ENCODE assay signal across 8 mouse cellular contexts in genomic region chr11:62629352-62630224, GRCm38 (mm10). TPM values are rescaled to one million over a fixed set of nuclear protein-coding genes. Genes with fewer than 3 reads are reported as not detected.
DNase-seq lines count a peak whose midpoint lies in the region; ATAC-seq and TF ChIP-seq lines count a peak whose summit lies in the region.

No protein-coding gene starts in this region.

- TF ChIP-seq EP300 in lung, postnatal 0 days (IDR thresholded peaks at IDR 0.05) = no peak

- ATAC-seq in lung, postnatal 0 days = no peak
- ATAC-seq in forebrain, embryonic 11.5 days (replicated peaks; ENCODE audit: low FRiP score) = peak; percentile 17
- peak; percentile 40 for ATAC-seq in kidney, postnatal 0 days (replicated peaks; ENCODE audit: low FRiP score, low read depth)
- peak; percentile 24; the same call in 1 of the 2 replicates for ATAC-seq in midbrain, embryonic 15.5 days (replicated peaks)

- no peak overlapping the region for H3K9ac ChIP-seq in lung, postnatal 0 days (replicated peaks; ENCODE audit: low read depth)
- H3K9ac ChIP-seq in forebrain, embryonic 11.5 days (ENCODE audit: low read length) = peak overlapping the region; percentile 47; the same call in 1 of the 2 replicates
- H3K9ac ChIP-seq in kidney, postnatal 0 days (ENCODE audit: low read depth, low read length) = 0 out of 2 replicates have a peak overlapping the region, but pooled peaks have one; percentile 35
- H3K9ac ChIP-seq in midbrain, embryonic 15.5 days = no peak overlapping the region; the same call in 1 of the 2 replicates

- no peak overlapping the region for H3K27ac ChIP-seq in lung, postnatal 0 days (ENCODE audit: low read length)
- H3K27ac ChIP-seq in forebrain, embryonic 11.5 days (ENCODE audit: low read depth, low read length) = peak overlapping the region; percentile 74
- H3K27ac ChIP-seq in kidney, postnatal 0 days = peak overlapping the region; percentile 73
- peak overlapping the region; percentile 83 for H3K27ac ChIP-seq in midbrain, embryonic 15.5 days

- no peaks in the 10 kb centered on the region for H3K36me3 ChIP-seq in lung, postnatal 0 days (ENCODE audit: insufficient read depth, low read length)
- no peaks in the 10 kb centered on the region for H3K36me3 ChIP-seq in forebrain, embryonic 11.5 days (ENCODE audit: control insufficient read depth, insufficient read depth, low read length)
- H3K36me3 ChIP-seq in kidney, postnatal 0 days (ENCODE audit: insufficient read depth, low read length) = no peaks in the 10 kb centered on the region
- H3K36me3 ChIP-seq in midbrain, embryonic 15.5 days (replicated peaks) = no peaks in the 10 kb centered on the region

- peaks cover 16% of the 10 kb centered on the region for H3K4me1 ChIP-seq in lung, postnatal 0 days (ENCODE audit: insufficient read depth, low read depth, low read length)
- peaks cover 31% of the 10 kb centered on the region for H3K4me1 ChIP-seq in forebrain, embryonic 11.5 days (replicated peaks; ENCODE audit: control insufficient read depth, insufficient read depth, low read length)
- H3K4me1 ChIP-seq in kidney, postnatal 0 days (replicated peaks; ENCODE audit: insufficient read depth, low read length) = peaks cover 22% of the 10 kb centered on the region
- peaks cover 41% of the 10 kb centered on the region for H3K4me1 ChIP-seq in midbrain, embryonic 15.5 days

- TF ChIP-seq CTCF in lung, postnatal 0 days (IDR thresholded peaks at IDR 0.05) = 0 out of 2 replicates have a peak, but pooled peaks have one; percentile 4
- TF ChIP-seq CTCF in kidney, postnatal 0 days (IDR thresholded peaks at IDR 0.05; ENCODE audit: low read depth) = peak; percentile 12; the same call in 1 of the 2 replicates

- no peak for DNase-seq in lung, postnatal 0 days (ENCODE audit: low spot score)
- DNase-seq in lung, postnatal 10 days = no peak
- DNase-seq in forebrain, embryonic 11.5 days (ENCODE audit: low spot score) = peak; percentile 60
- DNase-seq in kidney, postnatal 0 days (ENCODE audit: low spot score) = peak; percentile 80
- no peak for DNase-seq in cerebellum, postnatal 36 days
- no peak for DNase-seq in cerebellum, adult 11-12 months
- no peak for DNase-seq in lung, postnatal 25 days (ENCODE audit: low spot score)

- no peaks in the 10 kb centered on the region for H3K9me3 ChIP-seq in lung, postnatal 0 days (ENCODE audit: low read length)
- H3K9me3 ChIP-seq in forebrain, embryonic 11.5 days (ENCODE audit: control insufficient read depth, low read length) = no peaks in the 10 kb centered on the region
- H3K9me3 ChIP-seq in kidney, postnatal 0 days (replicated peaks; ENCODE audit: low read length) = no peaks in the 10 kb centered on the region
- no peaks in the 10 kb centered on the region for H3K9me3 ChIP-seq in midbrain, embryonic 15.5 days

- no peak overlapping the region for H3K4me2 ChIP-seq in lung, postnatal 0 days (replicated peaks; ENCODE audit: low read depth, low read length)
- H3K4me2 ChIP-seq in forebrain, embryonic 11.5 days (ENCODE audit: low read depth, low read length, severe bottlenecking) = peak overlapping the region; percentile 41
- peak overlapping the region; percentile 39; the same call in 1 of the 2 replicates for H3K4me2 ChIP-seq in kidney, postnatal 0 days (ENCODE audit: low read length)
- H3K4me2 ChIP-seq in midbrain, embryonic 15.5 days = peak overlapping the region; percentile 42; the same call in 1 of the 2 replicates

- 7% methylated on average over 9 of the region's 9 CpGs for WGBS in lung, postnatal 0 days
- WGBS in forebrain, embryonic 11.5 days = 2% methylated on average over 9 of the region's 9 CpGs
- 5% methylated on average over 9 of the region's 9 CpGs for WGBS in kidney, postnatal 0 days
- 4% methylated on average over 9 of the region's 9 CpGs for WGBS in midbrain, embryonic 15.5 days

- no peak overlapping the region for H3K4me3 ChIP-seq in lung, postnatal 0 days (ENCODE audit: low read depth, low read length)
- H3K4me3 ChIP-seq in forebrain, embryonic 11.5 days (ENCODE audit: low read depth, low read length) = no peak overlapping the region
- no peak overlapping the region for H3K4me3 ChIP-seq in kidney, postnatal 0 days (replicated peaks; ENCODE audit: low read depth, low read length)
- no peak overlapping the region for H3K4me3 ChIP-seq in midbrain, embryonic 15.5 days

- no peaks in the 10 kb centered on the region for H3K27me3 ChIP-seq in lung, postnatal 0 days (replicated peaks; ENCODE audit: insufficient read depth, low read length)
- H3K27me3 ChIP-seq in forebrain, embryonic 11.5 days (ENCODE audit: control insufficient read depth, insufficient read depth, low read length) = no peaks in the 10 kb centered on the region
- no peaks in the 10 kb centered on the region for H3K27me3 ChIP-seq in kidney, postnatal 0 days (ENCODE audit: insufficient read depth, low read length)
- H3K27me3 ChIP-seq in midbrain, embryonic 15.5 days (replicated peaks) = no peaks in the 10 kb centered on the region

RNA-seq across cellular contexts. Expression of gene Lrrc75a, which starts 18.7 kb away (rescaled TPM):
- 15.0 and 18.2 TPM in 2 replicates for polyA plus RNA-seq in lung, postnatal 0 days (2015; fragmentation: Nextera tagmentation; extraction: Ambion mirVana)
- 14.3 and 20.7 TPM in 2 replicates for polyA plus RNA-seq in forebrain, embryonic 11.5 days (2014; fragmentation: Nextera tagmentation; extraction: Ambion mirVana)
- 12.6 and 14.8 TPM in 2 replicates for polyA plus RNA-seq in kidney, postnatal 0 days (2015; fragmentation: Nextera tagmentation; extraction: Ambion mirVana)
- 12.1 and 12.4 TPM in 2 replicates for polyA plus RNA-seq in midbrain, embryonic 15.5 days (2015; fragmentation: Nextera tagmentation; extraction: Ambion mirVana)

RNA-seq across cellular contexts. Expression of gene Mmgt2, which starts 18.9 kb away (rescaled TPM):
- polyA plus RNA-seq in lung, postnatal 0 days (2015; fragmentation: Nextera tagmentation; extraction: Ambion mirVana) = 22.3 and 27.9 TPM in 2 replicates
- polyA plus RNA-seq in forebrain, embryonic 11.5 days (2014; fragmentation: Nextera tagmentation; extraction: Ambion mirVana) = 37.8 and 41.1 TPM in 2 replicates
- polyA plus RNA-seq in kidney, postnatal 0 days (2015; fragmentation: Nextera tagmentation; extraction: Ambion mirVana) = 70.8 and 73.1 TPM in 2 replicates
- polyA plus RNA-seq in midbrain, embryonic 15.5 days (2015; fragmentation: Nextera tagmentation; extraction: Ambion mirVana) = 21.6 and 23.3 TPM in 2 replicates

RNA-seq across cellular contexts. Expression of gene Trpv2, which starts 55.3 kb away (rescaled TPM):
- polyA plus RNA-seq in lung, postnatal 0 days (2015; fragmentation: Nextera tagmentation; extraction: Ambion mirVana) = 6.1 and 6.2 TPM in 2 replicates
- 3.0 and 3.1 TPM in 2 replicates for polyA plus RNA-seq in forebrain, embryonic 11.5 days (2014; fragmentation: Nextera tagmentation; extraction: Ambion mirVana)
- polyA plus RNA-seq in kidney, postnatal 0 days (2015; fragmentation: Nextera tagmentation; extraction: Ambion mirVana) = 1.7 and 2.4 TPM in 2 replicates
- 35.8 and 38.8 TPM in 2 replicates for polyA plus RNA-seq in midbrain, embryonic 15.5 days (2015; fragmentation: Nextera tagmentation; extraction: Ambion mirVana)

Comparison
In these comparisons a context has a peak if more than half of its experiments do, and no peak if none do; other contexts are left out.
1. DNase-seq: peak in forebrain, embryonic 11.5 days (single experiment) and kidney, postnatal 0 days (single experiment); none in lung, postnatal 0 days (single experiment), lung, postnatal 10 days (single experiment), cerebellum, postnatal 36 days (0 of 2), cerebellum, adult 11-12 months (single experiment) and lung, postnatal 25 days (single experiment).
2. H3K9ac ChIP-seq: peak in forebrain, embryonic 11.5 days (single experiment) and kidney, postnatal 0 days (single experiment); none in lung, postnatal 0 days (single experiment) and midbrain, embryonic 15.5 days (single experiment).